Mouse (Mus musculus): ENCODE results near the gene Eif4a1.

GRCm38 (mm10) chr11:69714636-69715329, 42.6 kb upstream of the Eif4a1 start:
- TF ChIP-seq CTCF (IDR thresholded peaks at IDR 0.05; ENCODE audit: low read depth) (no peak), EP300 (optimal IDR thresholded peaks at IDR 0.05) (no peak)

Measured in stomach, postnatal 0 days (tissue).